Mouse (Mus musculus): ENCODE results near the gene Tex33. TPM values are rescaled to one million over a fixed set of nuclear protein-coding genes. Genes with fewer than 3 reads are reported as not detected.
"Not testable (repeated sequence)": the region's sequence is repeated elsewhere in the genome, so short reads cannot be mapped to it uniquely, and the experiment has no call there.

Tex33 gene
- polyA plus RNA-seq, 1 experiment from 2014 or later = not detected

DNA sequence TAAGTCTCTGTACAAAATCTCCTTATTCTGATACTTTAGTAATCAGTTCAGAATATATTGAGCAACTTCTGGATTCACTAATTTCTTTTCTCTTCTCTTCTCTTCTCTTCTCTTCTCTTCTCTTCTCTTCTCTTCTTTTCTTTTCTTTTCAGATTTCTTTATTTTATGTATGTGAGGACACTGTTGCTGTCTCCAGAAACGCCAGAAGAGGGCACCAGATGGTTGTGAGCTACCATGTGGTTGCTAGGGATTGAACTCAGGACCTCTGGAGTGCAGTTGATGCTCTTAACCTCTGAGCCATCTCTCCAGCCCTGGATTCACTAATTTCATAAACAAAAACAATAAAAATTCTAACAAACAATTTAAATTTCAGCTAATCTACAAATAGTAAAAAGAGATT lies 40.8 kb downstream of the Tex33 start:
- Histone ChIP-seq H3K27me3 (replicated peaks; ENCODE audit: control insufficient read depth, insufficient read depth, low read length) (peaks cover 36% of the 10 kb centered on the region), H3K9ac (ENCODE audit: low read length) (no peak overlapping the region), H3K4me3 (ENCODE audit: low read depth, low read length) (no peak overlapping the region), H3K4me2 (ENCODE audit: low read length) (no peak overlapping the region), H3K4me1 (replicated peaks; ENCODE audit: control insufficient read depth, insufficient read depth, low read length) (no peaks in the 10 kb centered on the region), H3K27ac (ENCODE audit: low read depth) (no peak overlapping the region), H3K36me3 (ENCODE audit: control insufficient read depth, insufficient read depth, low read length) (no peaks in the 10 kb centered on the region), H3K9me3 (ENCODE audit: control insufficient read depth, low read length) (0 out of 2 replicates have a peak, but pooled peaks cover 2% of the 10 kb centered on the region)
- 3% methylated on average over 1 of the region's 1 CpGs for WGBS
- no peak for DNase-seq (ENCODE audit: low spot score)
- no peak for ATAC-seq (replicated peaks; ENCODE audit: low FRiP score, low TSS enrichment, low read depth)

GRCm38 (mm10) chr15:78351586-78352165 lies 44.0 kb downstream of the Tex33 start:
- Histone ChIP-seq H3K9ac (ENCODE audit: low read length) (no peak overlapping the region), H3K4me3 (ENCODE audit: low read depth, low read length) (no peak overlapping the region), H3K27me3 (replicated peaks; ENCODE audit: control insufficient read depth, insufficient read depth, low read length) (peaks cover 18% of the 10 kb centered on the region), H3K9me3 (ENCODE audit: control insufficient read depth, low read length) (no peaks in the 10 kb centered on the region), H3K4me1 (replicated peaks; ENCODE audit: control insufficient read depth, insufficient read depth, low read length) (no peaks in the 10 kb centered on the region), H3K27ac (ENCODE audit: low read depth) (no peak overlapping the region), H3K36me3 (ENCODE audit: control insufficient read depth, insufficient read depth, low read length) (no peaks in the 10 kb centered on the region), H3K4me2 (ENCODE audit: low read length) (no peak overlapping the region)
- ATAC-seq (replicated peaks; ENCODE audit: low FRiP score, low TSS enrichment, low read depth) = no peak
- DNase-seq (ENCODE audit: low spot score) = no peak
- 57% methylated on average over 3 of the region's 3 CpGs for WGBS

DNA sequence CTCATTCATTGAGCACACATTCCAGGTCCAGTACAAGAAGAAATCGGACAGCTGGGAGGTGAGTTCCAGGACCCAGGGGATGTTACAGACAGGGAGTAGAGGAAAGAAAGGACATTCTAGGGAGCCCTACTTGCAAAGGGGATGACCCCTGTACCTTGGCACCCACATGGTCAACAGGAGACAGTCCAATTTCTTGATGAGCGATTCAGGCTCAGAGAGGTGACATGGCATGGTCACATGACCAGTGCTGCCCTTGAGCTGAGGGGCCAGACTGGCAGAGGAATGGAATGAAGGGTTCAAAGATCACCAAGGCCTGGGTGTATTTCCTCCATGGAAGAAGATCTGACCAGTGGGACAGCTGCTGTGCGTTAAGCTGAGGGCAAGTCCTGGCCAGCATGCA lies 51.1 kb downstream of the Tex33 start:
- 93% methylated on average over 3 of the region's 3 CpGs for WGBS

DNA sequence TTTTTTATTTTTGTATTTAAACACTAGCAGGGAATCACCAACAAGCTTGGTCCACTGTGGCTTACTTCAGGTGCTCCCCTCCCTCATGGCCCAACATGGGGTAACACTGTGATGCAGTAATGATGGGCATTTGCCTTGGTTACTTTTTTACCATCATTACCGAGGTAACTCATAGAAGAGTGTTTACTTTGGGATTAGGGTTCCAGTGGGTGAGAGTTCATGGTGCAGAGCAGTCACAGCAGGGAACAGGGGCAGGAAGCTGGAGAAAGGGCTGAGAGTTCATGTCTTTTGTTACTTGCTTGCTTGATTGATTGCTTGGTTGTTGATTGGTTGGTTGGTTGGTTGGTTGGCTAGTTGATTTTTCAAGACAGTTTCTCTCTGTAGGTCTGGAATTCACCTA lies 52.0 kb downstream of the Tex33 start:
- no peak overlapping the region for H3K4me3 ChIP-seq (ENCODE audit: low read depth, low read length)
- no peaks in the 10 kb centered on the region for H3K9me3 ChIP-seq (ENCODE audit: control insufficient read depth, low read length)
- H3K9ac ChIP-seq (ENCODE audit: low read length) = no peak overlapping the region
- H3K27me3 ChIP-seq (replicated peaks; ENCODE audit: control insufficient read depth, insufficient read depth, low read length) = no peaks in the 10 kb centered on the region
- WGBS = 7% methylated on average over 1 of the region's 1 CpGs
- no peak overlapping the region for H3K4me2 ChIP-seq (ENCODE audit: low read length)
- DNase-seq (ENCODE audit: low spot score) (no peak), ATAC-seq (replicated peaks; ENCODE audit: low FRiP score, low TSS enrichment, low read depth) (no peak)
- no peak overlapping the region for H3K27ac ChIP-seq (ENCODE audit: low read depth)
- no peaks in the 10 kb centered on the region for H3K36me3 ChIP-seq (ENCODE audit: control insufficient read depth, insufficient read depth, low read length)
- no peaks in the 10 kb centered on the region for H3K4me1 ChIP-seq (replicated peaks; ENCODE audit: control insufficient read depth, insufficient read depth, low read length)

More for the DNA sequence above, 51.1 kb downstream of the Tex33 start:
- Histone ChIP-seq H3K4me2 (ENCODE audit: low read length) (no peak overlapping the region), H3K36me3 (ENCODE audit: control insufficient read depth, insufficient read depth, low read length) (no peaks in the 10 kb centered on the region), H3K4me1 (replicated peaks; ENCODE audit: control insufficient read depth, insufficient read depth, low read length) (no peaks in the 10 kb centered on the region), H3K9ac (ENCODE audit: low read length) (no peak overlapping the region), H3K27ac (ENCODE audit: low read depth) (no peak overlapping the region), H3K4me3 (ENCODE audit: low read depth, low read length) (no peak overlapping the region), H3K9me3 (ENCODE audit: control insufficient read depth, low read length) (no peaks in the 10 kb centered on the region), H3K27me3 (replicated peaks; ENCODE audit: control insufficient read depth, insufficient read depth, low read length) (no peaks in the 10 kb centered on the region)
- ATAC-seq (replicated peaks; ENCODE audit: low FRiP score, low TSS enrichment, low read depth) (no peak), DNase-seq (ENCODE audit: low spot score) (no peak)

DNA sequence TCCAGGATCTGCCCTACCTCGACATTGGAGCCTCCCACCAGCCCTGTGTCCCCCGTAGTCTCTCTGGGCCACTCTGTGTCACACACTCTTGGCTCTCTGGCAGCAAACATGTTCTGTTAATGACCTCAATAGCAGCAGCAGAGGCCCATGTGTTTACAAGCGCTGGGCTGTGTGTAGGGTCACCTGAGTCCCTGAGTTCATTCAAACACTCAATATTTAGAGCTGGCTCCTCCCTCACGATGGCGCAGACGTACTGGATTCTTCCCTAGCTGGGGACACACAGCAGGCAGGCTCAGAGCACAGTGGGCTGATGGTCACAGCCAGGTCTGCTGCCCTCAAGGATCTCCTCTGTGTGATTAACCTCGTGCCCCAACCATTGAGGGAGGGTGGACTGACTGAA lies 54.8 kb downstream of the Tex33 start:
- H3K4me2 ChIP-seq (ENCODE audit: low read length); H3K27me3 ChIP-seq (replicated peaks; ENCODE audit: control insufficient read depth, insufficient read depth, low read length); ATAC-seq (replicated peaks; ENCODE audit: low FRiP score, low TSS enrichment, low read depth); H3K9me3 ChIP-seq (ENCODE audit: control insufficient read depth, low read length); DNase-seq (ENCODE audit: low spot score); H3K36me3 ChIP-seq (ENCODE audit: control insufficient read depth, insufficient read depth, low read length); H3K4me1 ChIP-seq (replicated peaks; ENCODE audit: control insufficient read depth, insufficient read depth, low read length); H3K9ac ChIP-seq (ENCODE audit: low read length); H3K27ac ChIP-seq (ENCODE audit: low read depth); H3K4me3 ChIP-seq (ENCODE audit: low read depth, low read length): not testable (repeated sequence)
- 59% methylated on average over 6 of the region's 7 CpGs for WGBS

DNA sequence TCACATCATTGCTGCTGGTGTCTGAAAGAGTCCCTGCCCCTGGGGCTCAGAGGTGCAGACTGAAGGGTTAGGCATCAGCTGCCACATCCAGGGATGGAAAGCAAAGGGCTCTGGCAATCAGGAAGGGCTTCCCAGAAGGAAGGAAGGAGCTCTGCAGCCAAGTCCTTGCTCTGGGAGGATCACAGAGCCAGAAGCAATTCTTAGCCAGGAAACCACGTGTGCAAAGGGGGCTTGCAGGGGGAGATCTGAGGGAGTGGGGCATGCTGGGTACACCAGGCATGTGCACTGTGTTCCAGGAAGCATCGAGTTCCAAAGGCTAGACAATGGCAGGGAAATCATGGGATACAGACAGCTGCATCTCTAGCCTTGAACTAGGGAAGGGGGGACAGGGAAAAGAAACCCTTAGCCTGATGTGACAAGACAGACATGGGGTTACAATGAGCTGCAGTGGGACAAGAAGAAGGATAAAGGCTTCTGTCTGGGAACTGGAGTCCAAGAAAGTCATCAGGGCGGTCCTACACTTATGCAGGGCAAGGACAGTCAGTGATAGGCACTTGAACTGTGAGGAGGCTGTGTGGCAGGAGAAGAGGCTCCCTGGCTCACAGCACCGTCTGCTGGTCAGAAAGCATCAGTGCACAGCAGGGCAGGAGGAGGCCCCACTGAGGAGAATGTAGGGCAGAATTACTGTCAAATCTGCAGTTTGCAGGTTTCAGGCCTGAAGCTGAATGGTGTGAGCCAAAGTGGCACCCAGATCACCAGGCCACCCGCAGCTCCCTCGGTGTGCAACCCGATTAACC lies 55.9 kb downstream of the Tex33 start:
- not testable (repeated sequence) for H3K9me3 ChIP-seq (ENCODE audit: control insufficient read depth, low read length); H3K4me1 ChIP-seq (replicated peaks; ENCODE audit: control insufficient read depth, insufficient read depth, low read length); H3K9ac ChIP-seq (ENCODE audit: low read length); ATAC-seq (replicated peaks; ENCODE audit: low FRiP score, low TSS enrichment, low read depth); H3K27me3 ChIP-seq (replicated peaks; ENCODE audit: control insufficient read depth, insufficient read depth, low read length); H3K4me3 ChIP-seq (ENCODE audit: low read depth, low read length); H3K36me3 ChIP-seq (ENCODE audit: control insufficient read depth, insufficient read depth, low read length); H3K4me2 ChIP-seq (ENCODE audit: low read length); H3K27ac ChIP-seq (ENCODE audit: low read depth)
- DNase-seq (ENCODE audit: low spot score) = peak; percentile 57
- WGBS = 38% methylated on average over 7 of the region's 7 CpGs

- DNase-seq (ENCODE audit: low spot score) (no peak), ATAC-seq (replicated peaks; ENCODE audit: low FRiP score, low TSS enrichment, low read depth) (no peak)
- Histone ChIP-seq H3K9ac (ENCODE audit: low read length) (no peak overlapping the region), H3K4me2 (ENCODE audit: low read length) (no peak overlapping the region), H3K4me3 (ENCODE audit: low read depth, low read length) (no peak overlapping the region), H3K27ac (ENCODE audit: low read depth) (no peak overlapping the region), H3K9me3 (ENCODE audit: control insufficient read depth, low read length) (no peaks in the 10 kb centered on the region), H3K4me1 (replicated peaks; ENCODE audit: control insufficient read depth, insufficient read depth, low read length) (no peaks in the 10 kb centered on the region), H3K27me3 (replicated peaks; ENCODE audit: control insufficient read depth, insufficient read depth, low read length) (0 out of 2 replicates have a peak, but pooled peaks cover 2% of the 10 kb centered on the region), H3K36me3 (ENCODE audit: control insufficient read depth, insufficient read depth, low read length) (no peaks in the 10 kb centered on the region)
- 83% methylated on average over 3 of the region's 3 CpGs for WGBS
These were observed 61.3 kb downstream of the Tex33 start for GRCm38 (mm10) chr15:78334380-78334779.

GRCm38 (mm10) chr15:78332981-78333380 lies 62.7 kb downstream of the Tex33 start:
- no peaks in the 10 kb centered on the region for H3K9me3 ChIP-seq (ENCODE audit: control insufficient read depth, low read length)
- no peak overlapping the region for H3K27ac ChIP-seq (ENCODE audit: low read depth)
- H3K36me3 ChIP-seq (ENCODE audit: control insufficient read depth, insufficient read depth, low read length) = no peaks in the 10 kb centered on the region
- 0 out of 2 replicates have a peak, but pooled peaks cover 2% of the 10 kb centered on the region for H3K27me3 ChIP-seq (replicated peaks; ENCODE audit: control insufficient read depth, insufficient read depth, low read length)
- no peak overlapping the region for H3K4me3 ChIP-seq (ENCODE audit: low read depth, low read length)
- H3K4me1 ChIP-seq (replicated peaks; ENCODE audit: control insufficient read depth, insufficient read depth, low read length) = no peaks in the 10 kb centered on the region
- WGBS = 64% methylated on average over 6 of the region's 6 CpGs
- ATAC-seq (replicated peaks; ENCODE audit: low FRiP score, low TSS enrichment, low read depth) (no peak), DNase-seq (ENCODE audit: low spot score) (no peak)
- H3K4me2 ChIP-seq (ENCODE audit: low read length) = no peak overlapping the region
- no peak overlapping the region for H3K9ac ChIP-seq (ENCODE audit: low read length)
